Mouse (Mus musculus) forebrain, embryonic 15.5 days (tissue): ENCODE measurements around the gene Cela2a. TPM values are rescaled to one million over a fixed set of nuclear protein-coding genes. Genes with fewer than 3 reads are reported as not detected.

Source experiments
- ATAC-seq: fragments of 200-750 bp; cut with Nextera tagmentation; replicated peaks from 2 replicates; pipeline ENCODE4 v1.8.0; 2017; ENCODE audit warnings: mild to moderate bottlenecking, moderate TSS enrichment, moderate library complexity
- H3K27ac ChIP-seq: fragments of 300-500 bp; sonication (generic); replicated peaks from 2 replicates; pipeline ENCODE4 v1.5.1; 2015; ENCODE audit warnings: mild to moderate bottlenecking, inconsistent platforms
- H3K27me3 ChIP-seq: fragments of 300-500 bp; sonication (generic); 2 replicates; pipeline ENCODE4 v1.6.1; 2015; ENCODE audit warnings: inconsistent platforms
- H3K36me3 ChIP-seq: fragments of 300-500 bp; sonication (generic); 2 replicates; pipeline ENCODE4 v1.6.1; 2015; ENCODE audit warnings: mild to moderate bottlenecking, inconsistent platforms
- H3K4me1 ChIP-seq: fragments of 300-500 bp; sonication (generic); 2 replicates; pipeline ENCODE4 v1.6.1; 2015; ENCODE audit warnings: inconsistent platforms
- H3K4me2 ChIP-seq: fragments of 300-500 bp; sonication (generic); replicated peaks from 2 replicates; pipeline ENCODE4 v1.6.1; 2015; ENCODE audit warnings: mild to moderate bottlenecking, inconsistent platforms
- H3K4me3 ChIP-seq: fragments of 300-500 bp; sonication (generic); 2 replicates; pipeline ENCODE4 v1.5.1; 2015; ENCODE audit warnings: mild to moderate bottlenecking, inconsistent platforms
- H3K9ac ChIP-seq: fragments of 300-500 bp; sonication (generic); replicated peaks from 2 replicates; pipeline ENCODE4 v1.6.1; 2015; ENCODE audit warnings: mild to moderate bottlenecking, inconsistent platforms
- H3K9me3 ChIP-seq: fragments of 300-500 bp; sonication (generic); 2 replicates; pipeline ENCODE4 v1.6.1; 2016; ENCODE audit warnings: inconsistent platforms
- WGBS: fragments of 180-500 bp; shearing (Covaris S2); methylation state at CpG from one replicate; pipeline ENCODE4 v1.1.7; 2015; ENCODE audit warnings: mixed read lengths; 5-methylcytosine and 5-hydroxymethylcytosine counted together
- polyA plus RNA-seq: library from polyadenylated mRNA; unstranded; fragments of >200 nt; fragmentation: Nextera tagmentation; extraction: Ambion mirVana; gene quantifications from 2 replicates; pipeline ENCODE4 v1.2.1, GENCODE M21; 2015

Gene Cela2a
- polyA plus RNA-seq: not detected in 2 replicates

GRCm38 (mm10) chr4:141826060-141826459 is at the start of gene Cela2a:
TSS of gene Cela2a (minus strand) at chr4:141826160.
- H3K4me2 ChIP-seq: no peak within 1 kb of the TSS
- ATAC-seq: no peak
- 68% methylated on average over 5 of the region's 5 CpGs for WGBS

DNA sequence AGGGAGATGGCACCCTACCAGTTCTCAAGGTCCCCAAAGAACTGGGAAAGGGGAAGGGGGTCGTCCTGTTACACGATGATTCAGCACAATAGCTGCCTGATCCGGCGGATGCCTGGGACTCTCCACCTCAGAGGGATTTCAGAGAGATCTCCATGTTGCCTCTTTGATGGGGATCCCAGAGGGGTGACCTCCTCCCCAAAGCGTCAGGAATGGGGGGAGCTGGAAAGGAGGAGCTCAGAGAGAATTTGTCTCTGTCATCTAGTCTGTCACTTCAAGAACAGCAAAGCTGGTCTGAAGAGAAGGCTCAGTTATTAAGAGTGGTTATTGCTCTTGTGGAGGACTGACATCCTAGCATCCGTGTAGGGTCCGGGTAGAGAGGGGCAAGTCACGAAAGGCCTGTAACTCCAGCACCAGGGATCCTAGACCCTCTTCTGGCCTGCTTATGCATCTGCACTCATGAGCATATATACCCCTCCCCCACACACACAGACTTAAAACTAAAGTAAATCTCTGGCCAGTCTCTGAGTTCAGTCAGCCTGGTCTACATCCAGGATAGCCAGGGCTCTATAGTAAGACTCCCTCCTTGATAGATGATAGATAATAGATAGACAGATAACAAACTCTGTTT is 49.6 kb upstream of the Cela2a start:
- H3K4me3 ChIP-seq: peak overlapping the region; percentile 78
- peaks cover 49% of the 10 kb centered on the region for H3K4me1 ChIP-seq
- H3K27me3 ChIP-seq: no peaks in the 10 kb centered on the region
- peak; percentile 8; the same call in 1 of the 2 replicates for ATAC-seq
- 9% methylated on average over 8 of the region's 8 CpGs for WGBS
- H3K9me3 ChIP-seq: no peaks in the 10 kb centered on the region
- no peaks in the 10 kb centered on the region for H3K36me3 ChIP-seq
- H3K27ac ChIP-seq: 0 out of 2 replicates have a peak overlapping the region, but pooled peaks have one; percentile 47
- H3K4me2 ChIP-seq: peak overlapping the region; percentile 81
- H3K9ac ChIP-seq: peak overlapping the region; percentile 72

More at GRCm38 (mm10) chr4:141826060-141826459, at the start of gene Cela2a:
- no peaks in the 10 kb centered on the region for H3K9me3 ChIP-seq
- H3K27me3 ChIP-seq: no peaks in the 10 kb centered on the region
- H3K9ac ChIP-seq: no peak within 1 kb of the TSS
- H3K4me3 ChIP-seq: no peak within 1 kb of the TSS
- H3K27ac ChIP-seq: no peak within 1 kb of the TSS
- no peaks in the 10 kb centered on the region for H3K36me3 ChIP-seq
- no peaks in the 10 kb centered on the region for H3K4me1 ChIP-seq

GRCm38 (mm10) chr4:141874601-141875460 is 48.9 kb upstream of the Cela2a start, which contains the start of gene Efhd2:
TSS of gene Efhd2 (minus strand) at chr4:141874920.
- H3K9me3 ChIP-seq: no peaks in the 10 kb centered on the region
- peak within 1 kb of the TSS; percentile 78 for H3K4me3 ChIP-seq
- H3K27ac ChIP-seq: peak within 1 kb of the TSS; percentile 53
- peak within 1 kb of the TSS; percentile 72 for H3K9ac ChIP-seq
- peak within 1 kb of the TSS; percentile 81 for H3K4me2 ChIP-seq
- 0% methylated on average over 73 of the region's 73 CpGs for WGBS
- no peaks in the 10 kb centered on the region for H3K27me3 ChIP-seq
- ATAC-seq: peak; percentile 90
- H3K36me3 ChIP-seq: no peaks in the 10 kb centered on the region
- peaks cover 57% of the 10 kb centered on the region for H3K4me1 ChIP-seq

DNA sequence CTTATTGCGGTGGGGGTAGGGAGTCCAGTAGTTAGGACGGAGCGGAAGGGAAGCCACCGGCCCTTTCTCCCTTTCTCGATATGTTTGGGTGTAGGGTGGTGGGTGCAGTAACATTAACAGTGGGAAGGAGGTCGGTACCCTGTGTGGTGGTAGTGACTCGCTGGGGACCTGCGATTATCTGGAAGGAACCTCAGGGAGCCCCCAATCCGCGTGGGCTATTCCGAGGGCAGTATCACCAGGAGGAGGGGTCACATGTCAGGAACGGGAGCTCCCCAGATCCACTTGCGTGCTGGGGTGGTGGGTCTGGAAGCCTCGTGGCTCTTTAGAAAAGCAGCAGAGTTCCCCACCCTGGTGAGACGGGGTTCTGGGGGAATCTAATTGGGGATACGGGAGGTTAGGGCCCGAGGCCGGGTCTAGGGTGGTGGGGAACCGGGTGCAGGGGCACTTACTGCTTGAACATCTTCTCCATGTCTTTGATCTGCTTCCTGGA is 48.2 kb upstream of the Cela2a start:
- Histone ChIP-seq H3K4me2 (peak overlapping the region; percentile 81), H3K9ac (peak overlapping the region; percentile 72), H3K27me3 (no peaks in the 10 kb centered on the region), H3K9me3 (no peaks in the 10 kb centered on the region), H3K4me3 (peak overlapping the region; percentile 78), H3K36me3 (no peaks in the 10 kb centered on the region), H3K4me1 (peaks cover 61% of the 10 kb centered on the region), H3K27ac (no peak overlapping the region)
- ATAC-seq: peak; percentile 26
- WGBS: 1% methylated on average over 19 of the region's 19 CpGs

GRCm38 (mm10) chr4:141872977-141873376 is 47.0 kb upstream of the Cela2a start:
- Histone ChIP-seq H3K4me1 (peaks cover 66% of the 10 kb centered on the region), H3K4me2 (peak overlapping the region; percentile 81), H3K36me3 (no peaks in the 10 kb centered on the region), H3K9ac (peak overlapping the region; percentile 72), H3K27ac (no peak overlapping the region), H3K27me3 (no peaks in the 10 kb centered on the region), H3K9me3 (no peaks in the 10 kb centered on the region), H3K4me3 (peak overlapping the region; percentile 78)
- 89% methylated on average over 9 of the region's 9 CpGs for WGBS
- ATAC-seq: no peak

- Histone ChIP-seq H3K36me3 (no peaks in the 10 kb centered on the region), H3K4me3 (peak overlapping the region; percentile 12), H3K27ac (peak overlapping the region; percentile 73), H3K4me1 (peaks cover 77% of the 10 kb centered on the region), H3K4me2 (peak overlapping the region; percentile 81), H3K9ac (peak overlapping the region; percentile 27; the same call in 1 of the 2 replicates), H3K9me3 (no peaks in the 10 kb centered on the region), H3K27me3 (no peaks in the 10 kb centered on the region)
- ATAC-seq: no peak
- 46% methylated on average over 9 of the region's 9 CpGs for WGBS
Observed at GRCm38 (mm10) chr4:141871909-141872308, 45.9 kb upstream of the Cela2a start.

DNA sequence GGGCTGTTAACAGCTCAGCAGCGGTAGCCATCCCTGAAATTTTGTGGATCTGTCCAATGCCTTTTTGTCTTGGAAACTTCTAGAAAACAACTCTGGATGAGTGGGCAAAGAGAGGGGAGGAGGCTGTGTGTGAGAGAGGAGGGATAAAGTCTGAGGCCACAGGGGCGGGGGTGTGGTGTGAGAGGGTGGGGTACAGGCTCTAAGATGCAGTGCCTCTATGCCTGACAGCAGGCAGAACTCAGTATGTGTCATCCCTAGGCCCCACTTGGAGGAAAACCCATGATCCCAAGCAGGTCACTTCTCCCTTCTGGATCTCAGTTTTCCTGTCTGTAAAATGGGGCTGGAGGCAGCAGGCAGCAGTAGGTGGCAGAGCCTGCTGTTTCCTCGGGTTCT is 45.4 kb upstream of the Cela2a start:
- WGBS: 91% methylated on average over 3 of the region's 3 CpGs
- Histone ChIP-seq H3K9ac (no peak overlapping the region), H3K4me3 (peak overlapping the region; percentile 12; the same call in 1 of the 2 replicates)

GRCm38 (mm10) chr4:141870666-141871332 is 44.8 kb upstream of the Cela2a start:
- ATAC-seq: no peak
- WGBS: 49% methylated on average over 11 of the region's 11 CpGs
- H3K9ac ChIP-seq: no peak overlapping the region

More for the DNA sequence above, 45.4 kb upstream of the Cela2a start:
- ATAC-seq: no peak
- Histone ChIP-seq H3K4me2 (peak overlapping the region; percentile 81), H3K27me3 (no peaks in the 10 kb centered on the region), H3K9me3 (no peaks in the 10 kb centered on the region), H3K27ac (peak overlapping the region; percentile 73), H3K36me3 (no peaks in the 10 kb centered on the region), H3K4me1 (peaks cover 82% of the 10 kb centered on the region)

DNA sequence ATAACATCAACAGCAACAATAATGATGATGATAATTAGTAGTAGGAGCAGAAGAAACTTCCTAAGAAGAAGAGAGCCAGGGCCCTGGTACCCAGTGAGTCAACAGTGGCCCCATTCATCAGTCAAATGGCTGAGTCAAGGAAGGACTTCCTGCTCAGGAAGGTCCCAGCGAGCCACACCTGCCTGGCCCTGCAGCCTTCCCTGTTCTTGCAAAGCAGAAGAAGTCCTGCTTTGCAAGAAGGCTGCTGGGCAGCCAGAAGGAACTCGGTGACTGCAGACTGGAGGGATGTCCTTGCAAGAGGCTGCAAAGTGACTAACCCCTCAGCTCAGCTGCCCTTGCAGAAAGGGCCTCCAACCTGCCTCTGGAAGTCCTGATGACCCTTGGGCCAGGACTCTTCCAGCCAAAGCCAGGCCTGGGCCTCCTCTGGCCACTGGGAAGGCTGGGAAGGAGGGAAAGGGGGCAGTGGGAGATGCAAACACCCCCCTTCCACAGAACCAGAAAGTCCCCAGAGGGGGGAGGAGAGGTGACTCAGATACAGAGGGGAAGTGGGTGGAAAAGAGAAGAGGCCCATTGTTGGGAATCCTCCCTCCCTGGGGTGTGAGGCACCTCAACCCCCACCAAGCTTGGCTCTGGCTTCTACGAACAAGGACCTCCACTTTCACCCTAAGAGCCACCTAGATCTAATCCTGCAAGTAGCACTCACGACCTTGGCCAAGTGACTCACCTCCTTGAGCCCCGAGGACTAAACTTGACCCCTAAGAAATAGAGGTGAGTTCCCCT is 43.7 kb upstream of the Cela2a start:
- no peaks in the 10 kb centered on the region for H3K36me3 ChIP-seq
- no peaks in the 10 kb centered on the region for H3K27me3 ChIP-seq
- 83% methylated on average over 5 of the region's 5 CpGs for WGBS
- no peak overlapping the region for H3K4me2 ChIP-seq
- no peak for ATAC-seq
- H3K4me1 ChIP-seq: peaks cover 85% of the 10 kb centered on the region
- H3K4me3 ChIP-seq: no peak overlapping the region
- H3K9me3 ChIP-seq: no peaks in the 10 kb centered on the region
- no peak overlapping the region for H3K9ac ChIP-seq
- 0 out of 2 replicates have a peak overlapping the region, but pooled peaks have one; percentile 13 for H3K27ac ChIP-seq

More at GRCm38 (mm10) chr4:141870666-141871332, 44.8 kb upstream of the Cela2a start:
- Histone ChIP-seq H3K9me3 (no peaks in the 10 kb centered on the region), H3K27ac (peak overlapping the region; percentile 13), H3K4me3 (no peak overlapping the region), H3K4me1 (peaks cover 86% of the 10 kb centered on the region), H3K27me3 (no peaks in the 10 kb centered on the region), H3K36me3 (no peaks in the 10 kb centered on the region), H3K4me2 (no peak overlapping the region)

DNA sequence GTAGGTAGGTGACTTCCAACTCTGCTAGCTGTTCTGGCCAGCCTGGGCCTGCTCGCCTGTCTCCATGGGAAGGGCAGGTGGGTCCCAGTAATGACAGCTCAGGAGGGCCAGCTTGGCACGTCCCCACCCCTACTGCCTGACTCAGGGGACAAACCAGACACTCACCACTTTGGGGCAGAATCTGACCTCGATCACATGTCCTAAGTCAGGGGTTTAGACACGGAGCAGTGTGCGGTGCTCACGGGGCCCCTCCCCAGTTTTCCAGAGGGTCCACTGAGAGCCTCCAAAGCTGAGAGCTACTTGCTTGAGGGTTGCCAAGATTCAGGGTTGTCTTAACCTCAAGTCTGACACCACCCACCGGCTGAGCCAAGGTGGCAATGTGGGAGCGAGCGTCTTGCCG is 42.1 kb upstream of the Cela2a start:
- Histone ChIP-seq H3K27ac (peak overlapping the region; percentile 83), H3K9ac (no peak overlapping the region), H3K9me3 (no peaks in the 10 kb centered on the region), H3K4me1 (peaks cover 71% of the 10 kb centered on the region), H3K27me3 (no peaks in the 10 kb centered on the region), H3K4me2 (no peak overlapping the region), H3K4me3 (no peak overlapping the region), H3K36me3 (0 out of 2 replicates have a peak, but pooled peaks cover 3% of the 10 kb centered on the region)
- 59% methylated on average over 10 of the region's 10 CpGs for WGBS
- no peak for ATAC-seq

DNA sequence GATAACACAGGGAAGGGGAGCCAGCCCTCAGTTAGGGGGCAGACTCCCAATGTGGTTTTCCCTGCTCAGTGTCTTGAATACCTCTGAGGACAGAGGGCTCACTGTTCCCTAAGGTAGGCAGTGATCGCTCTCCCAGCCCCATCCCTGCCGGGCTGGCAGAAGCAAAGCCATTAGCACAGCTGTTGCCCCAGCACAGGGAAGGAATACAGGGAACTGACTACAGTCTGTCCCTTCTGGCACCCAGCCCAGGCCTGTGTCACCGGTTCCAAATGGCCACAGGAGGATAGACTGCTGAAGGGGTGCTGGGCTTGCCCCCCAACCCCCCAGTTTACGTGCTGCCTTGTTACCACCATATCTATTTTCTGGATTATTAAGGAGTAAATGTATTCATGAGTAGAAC is 41.5 kb upstream of the Cela2a start:
- WGBS: 9% methylated on average over 4 of the region's 4 CpGs
- Histone ChIP-seq H3K4me3 (no peak overlapping the region), H3K4me1 (peaks cover 66% of the 10 kb centered on the region), H3K27me3 (no peaks in the 10 kb centered on the region), H3K9me3 (no peaks in the 10 kb centered on the region), H3K4me2 (peak overlapping the region; percentile 8; the same call in 1 of the 2 replicates), H3K9ac (no peak overlapping the region; the same call in 1 of the 2 replicates), H3K27ac (peak overlapping the region; percentile 83), H3K36me3 (0 out of 2 replicates have a peak, but pooled peaks cover 3% of the 10 kb centered on the region)
- ATAC-seq: peak; percentile 63
